Mouse (Mus musculus) CH12.LX (cell line): ENCODE data around the gene Ssh2. TPM values are rescaled to one million over a fixed set of nuclear protein-coding genes. Genes with fewer than 3 reads are reported as not detected.

ENCODE experiments used
- DNase-seq: peaks from one replicate; pipeline ENCODE4 v3.0.0-alpha.2; 2013; ENCODE audit errors: extremely low read depth
- H3K27ac ChIP-seq: 2 replicates; pipeline ENCODE4 v1.5.1; 2012; ENCODE audit warnings: low read depth, mild to moderate bottlenecking, control low read depth, moderate library complexity; ENCODE audit not compliant: insufficient read depth
- H3K27me3 ChIP-seq: replicated peaks from 2 replicates; pipeline ENCODE3; 2012; ENCODE audit warnings: inconsistent platforms
- H3K36me3 ChIP-seq, 2 experiments: replicated peaks in 1 of 2; 2 replicates each; pipeline versions ENCODE3 to v1.6.1; 2012; ENCODE audit warnings: inconsistent platforms in 1 of 2, low read length in 1 of 2, mild to moderate bottlenecking in 1 of 2, mixed read lengths in 1 of 2, moderate library complexity in 1 of 2; ENCODE audit not compliant: control insufficient read depth in 1 of 2, insufficient read depth in 1 of 2
- H3K4me1 ChIP-seq, 2 experiments: 2 replicates each; pipeline ENCODE4 v1.6.1; 2012; ENCODE audit warnings: inconsistent platforms in 1 of 2, moderate library complexity in 1 of 2; ENCODE audit not compliant: insufficient read depth in 2 of 2, control insufficient read depth in 1 of 2
- H3K4me2 ChIP-seq: 2 replicates; pipeline ENCODE4 v1.6.1; 2012; ENCODE audit warnings: low read depth, mild to moderate bottlenecking, control low read depth; ENCODE audit not compliant: poor library complexity, insufficient read depth, severe bottlenecking
- H3K4me3 ChIP-seq, 3 experiments: fragments of 150-350 bp in 1 of 3; sonication (generic) in 1 of 3; replicated peaks in 1 of 3; 2 replicates each; pipeline versions ENCODE3 to v1.5.1; 2011 to 2012; ENCODE audit warnings: low read depth in 2 of 3, low read length in 2 of 3, mild to moderate bottlenecking in 2 of 3, moderate library complexity in 2 of 3, control low read depth in 1 of 3, improper control_type of control experiment in 1 of 3, inconsistent platforms in 1 of 3, mixed read lengths in 1 of 3; ENCODE audit not compliant: poor library complexity in 1 of 3
- H3K79me2 ChIP-seq: replicated peaks from 2 replicates; pipeline ENCODE4 v1.6.1; 2012; ENCODE audit warnings: mild to moderate bottlenecking, moderate library complexity; ENCODE audit not compliant: control insufficient read depth, poor library complexity, insufficient read depth, severe bottlenecking; ENCODE audit errors: extremely low read depth
- H3K9ac ChIP-seq: 2 replicates; pipeline ENCODE4 v1.6.1; 2012; ENCODE audit warnings: low read depth, mild to moderate bottlenecking, control low read depth, moderate library complexity; ENCODE audit not compliant: insufficient read depth
- H3K9me3 ChIP-seq: replicated peaks from 2 replicates; pipeline ENCODE3; 2012; ENCODE audit warnings: low read length, inconsistent platforms, mixed read lengths
- BHLHE40 ChIP-seq: IDR thresholded peaks from 2 replicates; pipeline ENCODE4 v1.6.1; 2011; ENCODE audit warnings: mild to moderate bottlenecking, low read depth, low read length, improper control_type of control experiment
- CHD2 ChIP-seq: IDR thresholded peaks from 2 replicates; pipeline ENCODE4 v1.6.1; 2011; ENCODE audit warnings: low read length, improper control_type of control experiment
- CTCF ChIP-seq, 2 experiments: IDR thresholded peaks in 1 of 2; conservative IDR thresholded peaks in 1 of 2; 2 replicates each; pipeline ENCODE4 v1.5.1; 2011 to 2012; ENCODE audit warnings: low read depth in 2 of 2, low read length in 2 of 2, improper control_type of control experiment in 1 of 2, inconsistent platforms in 1 of 2, mild to moderate bottlenecking in 1 of 2, moderate library complexity in 1 of 2
- E2F4 ChIP-seq: IDR thresholded peaks from 2 replicates; pipeline ENCODE4 v1.6.1; 2011; ENCODE audit warnings: low read depth, low read length, improper control_type of control experiment; ENCODE audit not compliant: insufficient replicate concordance
- ETS1 ChIP-seq: conservative IDR thresholded peaks from 2 replicates; pipeline ENCODE4 v1.6.1; 2012; ENCODE audit warnings: low read depth, mild to moderate bottlenecking, inconsistent platforms, low read length, improper control_type of control experiment, moderate library complexity
- HCFC1 ChIP-seq: IDR thresholded peaks from 2 replicates; pipeline ENCODE4 v1.6.1; 2012; ENCODE audit warnings: low read depth, mild to moderate bottlenecking, inconsistent platforms, low read length, improper control_type of control experiment
- JUN ChIP-seq: IDR thresholded peaks from 2 replicates; pipeline ENCODE4 v1.6.1; 2011; ENCODE audit warnings: low read depth, mild to moderate bottlenecking, low read length, improper control_type of control experiment, moderate library complexity; ENCODE audit not compliant: insufficient read depth
- MAX ChIP-seq: IDR thresholded peaks from 2 replicates; pipeline ENCODE4 v1.6.1; 2011; ENCODE audit warnings: low read length, improper control_type of control experiment
- MEF2A ChIP-seq: IDR thresholded peaks from 2 replicates; pipeline ENCODE4 v1.6.1; 2014; ENCODE audit warnings: low read depth, mild to moderate bottlenecking, inconsistent platforms, low read length, improper control_type of control experiment, borderline replicate concordance
- MXI1 ChIP-seq: IDR thresholded peaks from 2 replicates; pipeline ENCODE4 v1.6.1; 2011; ENCODE audit warnings: mild to moderate bottlenecking, low read depth, low read length, improper control_type of control experiment
- MYC ChIP-seq: IDR thresholded peaks from 2 replicates; pipeline ENCODE4 v1.6.1; 2011; ENCODE audit warnings: low read depth, mild to moderate bottlenecking, improper control_type of control experiment, low read length
- PAX5 ChIP-seq: IDR thresholded peaks from 2 replicates; pipeline ENCODE4 v1.6.1; 2012; ENCODE audit warnings: low read length, inconsistent platforms, mixed read lengths
- POLR2A ChIP-seq: IDR thresholded peaks from 2 replicates; pipeline ENCODE4 v1.6.1; 2011; ENCODE audit warnings: low read depth, mild to moderate bottlenecking, improper control_type of control experiment, low read length
- SIN3A ChIP-seq: IDR thresholded peaks from 2 replicates; pipeline ENCODE4 v1.6.1; 2012; ENCODE audit warnings: low read length, improper control_type of control experiment, inconsistent platforms
- TBP ChIP-seq: conservative IDR thresholded peaks from 2 replicates; pipeline ENCODE4 v1.6.1; 2011; ENCODE audit warnings: low read depth, low read length, improper control_type of control experiment
- TCF12 ChIP-seq: IDR thresholded peaks from 2 replicates; pipeline ENCODE4 v1.6.1; 2014; ENCODE audit warnings: low read depth, mild to moderate bottlenecking, inconsistent platforms, low read length, improper control_type of control experiment
- USF1 ChIP-seq: IDR thresholded peaks from 2 replicates; pipeline ENCODE4 v1.6.1; 2014; ENCODE audit warnings: low read depth, mild to moderate bottlenecking, inconsistent platforms, low read length, improper control_type of control experiment
- USF2 ChIP-seq: conservative IDR thresholded peaks from 2 replicates; pipeline ENCODE4 v1.6.1; 2011; ENCODE audit warnings: low read depth, low read length, improper control_type of control experiment
- ZC3H11A ChIP-seq: IDR thresholded peaks from 2 replicates; pipeline ENCODE4 v1.6.1; 2012; ENCODE audit warnings: low read depth, mild to moderate bottlenecking, inconsistent platforms, low read length, improper control_type of control experiment
- ZKSCAN1 ChIP-seq: IDR thresholded peaks from 2 replicates; pipeline ENCODE4 v1.6.1; 2012; ENCODE audit warnings: low read depth, inconsistent platforms, low read length, improper control_type of control experiment, borderline replicate concordance
- ZNF384 ChIP-seq: IDR thresholded peaks from 2 replicates; pipeline ENCODE4 v1.6.1; 2012; ENCODE audit warnings: low read depth, low read length, improper control_type of control experiment, inconsistent platforms
- dilution Hi-C: fragments of 300-500 bp; cut with MboI; formaldehyde crosslinking; loops from 2 replicates; pipeline ENCODE4 v1.14.3; 2020; ENCODE audit warnings: low sequenced_read_pairs; ENCODE audit not compliant: extremely low pct_unique_long_range_greater_than_20kb, extremely low pct_ligation_motif_present
- in situ Hi-C: fragments of 300-500 bp; cut with MboI; formaldehyde crosslinking; loops from 3 replicates; pipeline ENCODE4 v1.14.3; 2019; ENCODE audit warnings: low sequenced_read_pairs, low pct_ligation_motif_present, low pct_unique_long_range_greater_than_20kb, mixed read lengths
- polyA plus RNA-seq: library from polyadenylated mRNA; unstranded; fragments of >175 nt; gene quantifications from 2 replicates; pipeline ENCODE4 v1.2.1, GENCODE M21; 2012; ENCODE audit warnings: low read depth; ENCODE audit not compliant: insufficient read length
- total RNA-seq, 2 experiments: library from RNA; depleted of rRNA; stranded (reverse); fragments of 300-350 nt in 1 of 2; fragments of >200 nt in 1 of 2; gene quantifications; 2 replicates each; pipeline ENCODE4 v1.2.3; 2012 to 2014

The Ssh2 gene
- total and polyA plus RNA-seq, 3 experiments = 5.9 to 14.6 (median 6.3) TPM

GRCm38 (mm10) chr11:77193941-77194553 is 22.0 kb upstream of the Ssh2 start:
- H3K9ac ChIP-seq = no peak overlapping the region
- H3K9me3 ChIP-seq = no peaks in the 10 kb centered on the region
- dilution Hi-C loops = no loop called here
- TF ChIP-seq MEF2A (no peak), ZNF384 (peak; percentile 69)
- TF ChIP-seq, all 38 proteins: peak for 1
- H3K4me2 ChIP-seq = no peak overlapping the region
- H3K79me2 ChIP-seq = no peaks in the 10 kb centered on the region
- no peaks in the 10 kb centered on the region for H3K27me3 ChIP-seq
- H3K4me3 ChIP-seq = no peak overlapping the region
- no peak overlapping the region for H3K27ac ChIP-seq
- DNase-seq = no peak
- H3K4me1 ChIP-seq = peaks cover 9 to 43% of the 10 kb centered on the region in 2 experiments
- no peaks in the 10 kb centered on the region for H3K36me3 ChIP-seq
- in situ Hi-C loops = no loop called here

GRCm38 (mm10) chr11:77194762-77195161 is 21.3 kb upstream of the Ssh2 start:
- no peak for TF ChIP-seq CHD2
- TF ChIP-seq TBP = no peak
- TF ChIP-seq MXI1 = no peak
- no peak for TF ChIP-seq CTCF (conservative IDR thresholded peaks at IDR 0.05 in 1 of 2, IDR thresholded peaks at IDR 0.05 in 1 of 2; ENCODE audit: low read depth in 2 of 2, low read length in 2 of 2)
- no peak for TF ChIP-seq USF1
- no peak for TF ChIP-seq SIN3A
- TF ChIP-seq POLR2A = no peak
- TF ChIP-seq USF2 = no peak
- no peak for TF ChIP-seq MYC
- TF ChIP-seq HCFC1 = no peak
- no peak for TF ChIP-seq MAX
- no peak for TF ChIP-seq E2F4
- no peak for TF ChIP-seq ZC3H11A
- TF ChIP-seq JUN = no peak
- TF ChIP-seq PAX5 = no peak
- no peak for TF ChIP-seq ETS1
- no peak for TF ChIP-seq ZKSCAN1
- no peak for TF ChIP-seq BHLHE40
- TF ChIP-seq TCF12 = no peak
- TF ChIP-seq, all 38 proteins: peak for 0
- Histone ChIP-seq H3K36me3 (no peaks in the 10 kb centered on the region), H3K4me3 (no peak overlapping the region), H3K27ac (no peak overlapping the region), H3K9me3 (no peaks in the 10 kb centered on the region), H3K4me2 (no peak overlapping the region), H3K79me2 (no peaks in the 10 kb centered on the region), H3K27me3 (no peaks in the 10 kb centered on the region), H3K9ac (no peak overlapping the region), H3K4me1 (peaks cover 9 to 43% of the 10 kb centered on the region in 2 experiments)
- dilution Hi-C loops = no loop called here
- in situ Hi-C loops = no loop called here
- no peak for DNase-seq
